9 mouse cellular contexts compared by ENCODE assay signal in the genomic region with DNA sequence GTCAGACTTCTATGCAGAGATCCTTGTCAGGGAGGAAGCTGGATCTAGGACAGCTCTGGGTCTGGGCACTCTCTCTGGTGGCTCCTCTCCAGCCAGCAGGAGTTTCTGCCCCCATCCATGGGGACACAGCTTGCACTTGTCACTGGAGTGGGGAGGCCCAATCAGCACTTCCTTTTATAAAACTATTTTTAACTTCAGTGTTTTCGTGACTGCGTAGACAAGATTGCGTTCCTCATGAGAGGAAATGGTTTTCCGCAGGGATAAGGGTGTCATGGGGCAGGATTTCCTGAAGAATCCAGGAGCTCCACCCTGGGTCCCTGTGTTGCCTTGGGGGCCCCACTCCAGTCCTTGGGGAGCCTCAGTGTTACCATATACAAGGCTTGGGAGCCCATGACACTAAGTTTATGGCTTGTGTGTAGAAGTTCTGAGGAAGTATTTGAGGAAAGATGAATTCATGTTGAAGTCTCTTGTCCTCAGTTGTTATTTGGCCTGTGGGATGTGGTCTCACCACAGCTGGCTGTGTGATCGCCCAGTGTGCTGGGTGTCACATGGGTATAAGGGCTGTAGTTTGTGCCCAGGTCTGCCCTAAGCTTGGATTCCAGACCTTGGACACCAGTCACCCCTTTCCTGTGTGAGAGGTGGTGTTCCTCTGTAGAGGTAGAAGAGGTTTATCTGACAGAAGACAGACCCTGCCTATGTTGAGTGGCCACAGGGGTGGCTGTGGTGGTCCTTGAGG. TPM values are rescaled to one million over a fixed set of nuclear protein-coding genes. Genes with fewer than 3 reads are reported as not detected.
DNase-seq lines count a peak whose midpoint lies in the region; ATAC-seq and TF ChIP-seq lines count a peak whose summit lies in the region.
"Had no signal": no experiment of that assay in that cellular context is flagged by ENCODE, and none has a peak within 500 bp of the region (broad histone marks: within the 10 kb centered on the region; RNA-seq: fewer than 3 reads in every experiment).

No protein-coding gene starts in this region.

- no peak overlapping the region for H3K9ac ChIP-seq in liver, embryonic 15.5 days
- H3K9ac ChIP-seq in stomach, postnatal 0 days (ENCODE audit: low read length), result no peak overlapping the region
- no peak overlapping the region for H3K9ac ChIP-seq in forebrain, embryonic 13.5 days

- H3K4me3 ChIP-seq in spleen, adult 2 months (ENCODE audit: extremely low read depth, insufficient read depth, insufficient read length), result no peak overlapping the region
- no peak overlapping the region for H3K4me3 ChIP-seq in liver, embryonic 15.5 days (replicated peaks)
- no peak overlapping the region for H3K4me3 ChIP-seq in stomach, postnatal 0 days (ENCODE audit: low read depth, low read length)
- no peak overlapping the region for H3K4me3 ChIP-seq in forebrain, embryonic 13.5 days

- H3K36me3 ChIP-seq in spleen, adult 2 months (ENCODE audit: control insufficient read depth, insufficient read depth, low read length), result no peaks in the 10 kb centered on the region
- no peaks in the 10 kb centered on the region for H3K36me3 ChIP-seq in liver, embryonic 15.5 days (replicated peaks)
- no peaks in the 10 kb centered on the region for H3K36me3 ChIP-seq in stomach, postnatal 0 days (ENCODE audit: control insufficient read depth, insufficient read depth, low read length)
- no peaks in the 10 kb centered on the region for H3K36me3 ChIP-seq in forebrain, embryonic 13.5 days (ENCODE audit: poor library complexity, severe bottlenecking)
- H3K36me3 ChIP-seq: G1E had no signal

- ATAC-seq in hematopoietic stem cell, adult 5-6 weeks (replicated peaks in 1 of 2; ENCODE audit: insufficient read depth in 1 of 2, low FRiP score in 2 of 2, low TSS enrichment in 1 of 2, low read depth in 1 of 2, poor library complexity in 2 of 2, severe bottlenecking in 2 of 2), result peak; percentile 27 to 74
- ATAC-seq in liver, embryonic 15.5 days (ENCODE audit: insufficient read depth), result peak; percentile 61; the same call in 1 of the 2 replicates
- ATAC-seq in stomach, postnatal 0 days (ENCODE audit: low FRiP score, low TSS enrichment), result no peak
- ATAC-seq in forebrain, embryonic 13.5 days, result no peak

- H3K27ac ChIP-seq in spleen, adult 2 months (ENCODE audit: insufficient read depth, low read length), result peak overlapping the region; percentile 48; the same call in 1 of the 2 replicates
- 0 out of 2 replicates have a peak overlapping the region, but pooled peaks have one; percentile 2 for H3K27ac ChIP-seq in liver, embryonic 15.5 days (replicated peaks)
- 0 out of 2 replicates have a peak overlapping the region, but pooled peaks have one; percentile 45 for H3K27ac ChIP-seq in stomach, postnatal 0 days (replicated peaks)
- no peak overlapping the region for H3K27ac ChIP-seq in forebrain, embryonic 13.5 days

- H3K4me1 ChIP-seq in spleen, adult 2 months (ENCODE audit: control insufficient read depth, insufficient read depth, insufficient read length), result no peaks in the 10 kb centered on the region; the same call in 1 of the 2 replicates
- no peaks in the 10 kb centered on the region for H3K4me1 ChIP-seq in liver, embryonic 15.5 days (replicated peaks)
- H3K4me1 ChIP-seq in stomach, postnatal 0 days (replicated peaks; ENCODE audit: control insufficient read depth, insufficient read depth), result peaks cover 4% of the 10 kb centered on the region; the same call in 1 of the 2 replicates
- peaks cover 7% of the 10 kb centered on the region for H3K4me1 ChIP-seq in forebrain, embryonic 13.5 days

- 55% methylated on average over 5 of the region's 5 CpGs for WGBS in spleen, adult 2 months
- 22% methylated on average over 5 of the region's 5 CpGs for WGBS in liver, embryonic 15.5 days (ENCODE audit: insufficient replicate concordance)
- 67% methylated on average over 5 of the region's 5 CpGs for WGBS in stomach, postnatal 0 days
- WGBS in forebrain, embryonic 13.5 days, result 90% methylated on average over 5 of the region's 5 CpGs

- TF ChIP-seq POLR2A in spleen, adult 2 months (IDR thresholded peaks at IDR 0.05; ENCODE audit: low read depth, low read length), result no peak

- no peak overlapping the region for H3K4me2 ChIP-seq in liver, embryonic 15.5 days
- no peak overlapping the region for H3K4me2 ChIP-seq in stomach, postnatal 0 days (replicated peaks; ENCODE audit: low read depth)
- no peak overlapping the region for H3K4me2 ChIP-seq in forebrain, embryonic 13.5 days

- H3K27me3 ChIP-seq in spleen, adult 2 months (ENCODE audit: control insufficient read depth, insufficient read depth, low read length), result no peaks in the 10 kb centered on the region
- no peaks in the 10 kb centered on the region for H3K27me3 ChIP-seq in liver, embryonic 15.5 days
- H3K27me3 ChIP-seq in stomach, postnatal 0 days (ENCODE audit: control insufficient read depth, insufficient read depth, low read length), result no peaks in the 10 kb centered on the region
- H3K27me3 ChIP-seq in forebrain, embryonic 13.5 days, result no peaks in the 10 kb centered on the region

- H3K9me3 ChIP-seq in liver, embryonic 15.5 days (replicated peaks), result no peaks in the 10 kb centered on the region
- no peaks in the 10 kb centered on the region for H3K9me3 ChIP-seq in stomach, postnatal 0 days (ENCODE audit: control insufficient read depth, low read length)
- H3K9me3 ChIP-seq in forebrain, embryonic 13.5 days (replicated peaks), result 0 out of 2 replicates have a peak, but pooled peaks cover 3% of the 10 kb centered on the region

- TF ChIP-seq CTCF in spleen, adult 2 months (IDR thresholded peaks at IDR 0.05; ENCODE audit: extremely low read depth, insufficient read depth, insufficient read length, insufficient replicate concordance), result no peak
- TF ChIP-seq CTCF in stomach, postnatal 0 days (IDR thresholded peaks at IDR 0.05; ENCODE audit: low read depth), result no peak

- TF ChIP-seq EP300 in stomach, postnatal 0 days (optimal IDR thresholded peaks at IDR 0.05), result no peak

- DNase-seq in spleen, adult 2 months (ENCODE audit: low read depth in 1 of 2, low spot score in 2 of 2), result no peak
- no peak for DNase-seq in spleen, postnatal 14 days (ENCODE audit: low spot score in 2 of 2)
- DNase-seq in stomach, postnatal 0 days (ENCODE audit: low spot score), result no peak
- no peak for DNase-seq in ovary, adult 18-20 months (ENCODE audit: low spot score)
- DNase-seq in ovary, postnatal 10 days (ENCODE audit: low spot score), result no peak

RNA-seq across cellular contexts. Expression of gene Inpp5a, which starts 45.4 kb away (rescaled TPM):
- 10.3 and 13.4 TPM in 2 replicates for polyA plus RNA-seq in spleen, adult 2 months (2012; rRNA removed)
- 5.6 and 16.6 TPM in 2 replicates for total RNA-seq in hematopoietic stem cell, adult 5-6 weeks (2017)
- 4.1 and 5.0 TPM in 2 replicates for polyA plus RNA-seq in liver, embryonic 15.5 days (2015; fragmentation: Nextera tagmentation; extraction: Ambion mirVana)
- 25.4 and 27.6 TPM in 2 replicates for polyA plus RNA-seq in stomach, postnatal 0 days (2015; fragmentation: Nextera tagmentation; extraction: Ambion mirVana)
- polyA plus RNA-seq in forebrain, embryonic 13.5 days (2015; fragmentation: Nextera tagmentation; extraction: Ambion mirVana), result 9.7 and 11.1 TPM in 2 replicates

Comparison
In these comparisons a context has a peak if more than half of its experiments do, and no peak if none do; other contexts are left out.
1. ATAC-seq: peak in hematopoietic stem cell, adult 5-6 weeks (2 of 2) and liver, embryonic 15.5 days (single experiment); none in stomach, postnatal 0 days (single experiment) and forebrain, embryonic 13.5 days (single experiment).